Mouse (Mus musculus) intestine, postnatal 0 days (tissue): ENCODE measurements around the gene Eml6. TPM values are rescaled to one million over a fixed set of nuclear protein-coding genes. Genes with fewer than 3 reads are reported as not detected.

Experiments used
- ATAC-seq: fragments of 200-750 bp; cut with Nextera tagmentation; 2 replicates; pipeline ENCODE4 v1.8.0; 2017; ENCODE audit warnings: mild to moderate bottlenecking, moderate TSS enrichment, moderate library complexity
- H3K27ac ChIP-seq: fragments of 300-500 bp; sonication (generic); 2 replicates; pipeline ENCODE4 v1.5.1; 2014; ENCODE audit warnings: mild to moderate bottlenecking, low read depth, low read length, moderate library complexity
- H3K27me3 ChIP-seq: fragments of 300-500 bp; sonication (generic); replicated peaks from 2 replicates; pipeline ENCODE4 v1.6.1; 2014; ENCODE audit warnings: low read length, mixed read lengths; ENCODE audit not compliant: control insufficient read depth, insufficient read depth
- H3K36me3 ChIP-seq: fragments of 300-500 bp; sonication (generic); 2 replicates; pipeline ENCODE4 v1.6.1; 2014; ENCODE audit warnings: mild to moderate bottlenecking, moderate library complexity; ENCODE audit not compliant: control insufficient read depth, insufficient read depth
- H3K4me1 ChIP-seq: fragments of 300-500 bp; sonication (generic); replicated peaks from 2 replicates; pipeline ENCODE4 v1.6.1; 2014; ENCODE audit warnings: antibody characterized with exemption, low read length, mixed read lengths; ENCODE audit not compliant: control insufficient read depth, insufficient read depth
- H3K4me2 ChIP-seq: fragments of 300-500 bp; sonication (generic); replicated peaks from 2 replicates; pipeline ENCODE4 v1.6.1; 2014; ENCODE audit warnings: low read depth, mild to moderate bottlenecking, moderate library complexity
- H3K4me3 ChIP-seq: fragments of 300-500 bp; sonication (generic); 2 replicates; pipeline ENCODE4 v1.5.1; 2014; ENCODE audit warnings: low read depth, low read length
- H3K9ac ChIP-seq: fragments of 300-500 bp; sonication (generic); 2 replicates; pipeline ENCODE4 v1.6.1; 2014; ENCODE audit warnings: mild to moderate bottlenecking, low read depth, low read length
- H3K9me3 ChIP-seq: fragments of 300-500 bp; sonication (generic); 2 replicates; pipeline ENCODE4 v1.6.1; 2016; ENCODE audit warnings: mixed run types; ENCODE audit not compliant: control insufficient read depth
- CTCF ChIP-seq: sonication (generic); IDR thresholded peaks from 2 replicates; pipeline ENCODE4 v1.5.1; 2016; ENCODE audit warnings: low read depth, mild to moderate bottlenecking, control low read depth, antibody characterized with exemption, moderate library complexity
- WGBS: fragments of 180-500 bp; shearing (Covaris S2); extraction: QIAGEN DNeasy Blood & Tissue Kit; methylation state at CpG from one replicate; pipeline ENCODE4 v1.1.7; 2014; 5-methylcytosine and 5-hydroxymethylcytosine counted together
- polyA plus RNA-seq: library from polyadenylated mRNA; unstranded; fragments of >200 nt; fragmentation: Nextera tagmentation; extraction: Ambion mirVana; gene quantifications from 2 replicates; pipeline ENCODE4 v1.2.1, GENCODE M21; 2015

Eml6 gene
- polyA plus RNA-seq, 1 experiment from 2014 or later = 0.46 TPM

DNA sequence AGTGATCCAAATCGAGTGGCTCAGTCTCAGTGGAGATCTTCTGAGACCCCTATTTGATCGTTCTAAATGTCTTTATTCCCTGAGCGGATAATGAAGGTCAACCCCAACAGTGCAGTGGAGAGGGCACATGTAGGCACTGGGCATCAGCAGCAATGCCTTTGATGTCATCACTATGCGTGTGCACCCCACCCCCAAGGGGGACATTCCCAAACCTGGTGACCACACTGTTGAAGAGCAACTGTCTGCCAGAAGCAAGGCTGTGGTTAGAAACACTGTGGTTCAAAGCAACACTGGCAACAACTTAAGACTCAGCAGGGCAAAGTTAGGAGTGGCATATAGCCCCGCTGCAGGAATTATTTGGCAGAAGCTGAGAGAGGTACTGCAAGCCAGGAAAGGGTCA, 218.5 kb downstream of the Eml6 start:
- Histone ChIP-seq H3K4me2 (no peak overlapping the region), H3K9me3 (no peaks in the 10 kb centered on the region), H3K4me1 (no peaks in the 10 kb centered on the region), H3K4me3 (no peak overlapping the region), H3K27me3 (no peaks in the 10 kb centered on the region), H3K27ac (no peak overlapping the region), H3K9ac (no peak overlapping the region), H3K36me3 (no peaks in the 10 kb centered on the region)
- no peak for ATAC-seq
- 91% methylated on average over 5 of the region's 5 CpGs for WGBS
- TF ChIP-seq CTCF = no peak

GRCm38 (mm10) chr11:29801432-29802427, 224.1 kb downstream of the Eml6 start:
- H3K4me3 ChIP-seq = no peak overlapping the region
- H3K9ac ChIP-seq = no peak overlapping the region
- no peak overlapping the region for H3K4me2 ChIP-seq
- no peaks in the 10 kb centered on the region for H3K27me3 ChIP-seq
- H3K9me3 ChIP-seq = no peaks in the 10 kb centered on the region
- no peak for TF ChIP-seq CTCF
- no peaks in the 10 kb centered on the region for H3K4me1 ChIP-seq
- peak; percentile 75 for ATAC-seq
- WGBS = 52% methylated on average over 2 of the region's 2 CpGs
- no peaks in the 10 kb centered on the region for H3K36me3 ChIP-seq
- H3K27ac ChIP-seq = 0 out of 2 replicates have a peak overlapping the region, but pooled peaks have one; percentile 24

GRCm38 (mm10) chr11:29799839-29800238, 226.0 kb downstream of the Eml6 start:
- no peaks in the 10 kb centered on the region for H3K27me3 ChIP-seq
- H3K9ac ChIP-seq = no peak overlapping the region
- H3K36me3 ChIP-seq = no peaks in the 10 kb centered on the region
- 78% methylated on average over 1 of the region's 1 CpGs for WGBS
- H3K4me3 ChIP-seq = no peak overlapping the region
- no peak overlapping the region for H3K4me2 ChIP-seq
- no peak for TF ChIP-seq CTCF
- no peaks in the 10 kb centered on the region for H3K4me1 ChIP-seq
- no peak for ATAC-seq
- H3K9me3 ChIP-seq = no peaks in the 10 kb centered on the region
- no peak overlapping the region for H3K27ac ChIP-seq

DNA sequence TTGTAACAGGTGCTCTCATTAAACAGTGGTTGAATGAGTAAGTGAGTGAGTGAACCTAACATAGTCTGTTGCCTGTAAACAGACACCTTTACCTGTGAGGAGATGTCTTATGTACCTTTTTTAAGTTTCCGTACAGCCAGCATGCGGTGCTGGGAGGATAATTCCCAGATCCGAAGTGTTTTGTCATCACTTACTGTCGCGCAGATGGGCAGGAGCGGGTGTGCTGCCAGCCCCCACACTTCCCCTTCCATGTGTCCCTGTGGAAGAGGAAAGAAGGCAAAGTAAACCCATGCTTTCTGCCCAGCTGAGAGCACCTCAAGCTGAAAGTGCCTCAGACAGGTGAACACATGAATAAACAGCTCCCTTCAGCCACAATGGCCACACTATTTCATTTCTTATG, 230.7 kb downstream of the Eml6 start:
- H3K36me3 ChIP-seq = no peaks in the 10 kb centered on the region
- no peak overlapping the region for H3K27ac ChIP-seq
- no peak for TF ChIP-seq CTCF
- H3K4me3 ChIP-seq = no peak overlapping the region
- H3K4me1 ChIP-seq = no peaks in the 10 kb centered on the region
- H3K9ac ChIP-seq = no peak overlapping the region
- no peak overlapping the region for H3K4me2 ChIP-seq
- no peak for ATAC-seq
- WGBS = 93% methylated on average over 6 of the region's 6 CpGs
- no peaks in the 10 kb centered on the region for H3K9me3 ChIP-seq
- no peaks in the 10 kb centered on the region for H3K27me3 ChIP-seq

DNA sequence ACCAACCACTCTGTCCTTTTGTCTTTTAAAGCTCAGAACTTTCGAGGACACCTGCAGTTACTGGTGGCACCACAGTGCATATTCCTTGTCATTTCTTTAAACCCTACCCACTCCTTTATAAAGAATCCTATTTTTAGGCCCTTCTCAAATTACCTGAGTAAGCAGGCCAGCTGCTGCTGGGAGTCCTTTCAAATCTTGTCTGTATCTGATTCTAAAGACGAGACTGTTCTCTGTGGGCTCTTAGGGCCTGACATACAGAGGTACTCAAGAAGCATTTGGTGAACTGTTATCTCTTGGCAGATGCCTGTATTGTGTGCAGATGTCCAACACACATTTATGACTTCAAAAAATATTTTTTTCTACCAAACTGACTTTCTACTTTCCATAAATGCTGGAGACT, 231.4 kb downstream of the Eml6 start:
- no peaks in the 10 kb centered on the region for H3K4me1 ChIP-seq
- no peak for ATAC-seq
- no peak overlapping the region for H3K4me2 ChIP-seq
- WGBS = 57% methylated on average over 2 of the region's 2 CpGs
- TF ChIP-seq CTCF = no peak
- H3K27me3 ChIP-seq = no peaks in the 10 kb centered on the region
- no peak overlapping the region for H3K4me3 ChIP-seq
- no peak overlapping the region for H3K27ac ChIP-seq
- no peak overlapping the region for H3K9ac ChIP-seq
- no peaks in the 10 kb centered on the region for H3K36me3 ChIP-seq
- no peaks in the 10 kb centered on the region for H3K9me3 ChIP-seq

DNA sequence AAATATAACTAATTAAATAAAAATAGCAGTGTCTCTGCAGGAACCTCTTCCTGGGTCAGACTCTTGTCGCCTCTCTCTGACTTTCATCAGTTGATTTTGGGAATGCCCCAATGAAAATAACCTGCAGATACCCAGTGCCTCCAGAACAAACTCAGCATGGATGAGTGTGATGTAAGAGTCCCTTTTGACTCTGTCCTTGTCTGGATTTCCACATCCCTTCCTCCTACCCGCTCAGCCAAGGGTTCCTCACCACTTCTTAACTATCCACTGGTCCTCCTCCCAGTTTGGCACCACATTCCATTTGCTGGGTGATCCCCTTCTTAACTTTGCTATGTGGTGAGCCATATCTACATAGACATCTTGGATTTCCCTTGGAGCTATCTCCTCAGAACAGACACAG, 235.0 kb downstream of the Eml6 start:
- 89% methylated on average over 2 of the region's 2 CpGs for WGBS
- ATAC-seq = no peak
- H3K9me3 ChIP-seq = no peaks in the 10 kb centered on the region
- no peak for TF ChIP-seq CTCF
- no peaks in the 10 kb centered on the region for H3K36me3 ChIP-seq
- no peaks in the 10 kb centered on the region for H3K4me1 ChIP-seq
- H3K27ac ChIP-seq = no peak overlapping the region
- no peak overlapping the region for H3K4me2 ChIP-seq
- H3K4me3 ChIP-seq = no peak overlapping the region
- H3K9ac ChIP-seq = no peak overlapping the region
- H3K27me3 ChIP-seq = no peaks in the 10 kb centered on the region
